Mouse (Mus musculus): ENCODE measurements around the gene Zdhhc18.

Zdhhc18 gene

DNA sequence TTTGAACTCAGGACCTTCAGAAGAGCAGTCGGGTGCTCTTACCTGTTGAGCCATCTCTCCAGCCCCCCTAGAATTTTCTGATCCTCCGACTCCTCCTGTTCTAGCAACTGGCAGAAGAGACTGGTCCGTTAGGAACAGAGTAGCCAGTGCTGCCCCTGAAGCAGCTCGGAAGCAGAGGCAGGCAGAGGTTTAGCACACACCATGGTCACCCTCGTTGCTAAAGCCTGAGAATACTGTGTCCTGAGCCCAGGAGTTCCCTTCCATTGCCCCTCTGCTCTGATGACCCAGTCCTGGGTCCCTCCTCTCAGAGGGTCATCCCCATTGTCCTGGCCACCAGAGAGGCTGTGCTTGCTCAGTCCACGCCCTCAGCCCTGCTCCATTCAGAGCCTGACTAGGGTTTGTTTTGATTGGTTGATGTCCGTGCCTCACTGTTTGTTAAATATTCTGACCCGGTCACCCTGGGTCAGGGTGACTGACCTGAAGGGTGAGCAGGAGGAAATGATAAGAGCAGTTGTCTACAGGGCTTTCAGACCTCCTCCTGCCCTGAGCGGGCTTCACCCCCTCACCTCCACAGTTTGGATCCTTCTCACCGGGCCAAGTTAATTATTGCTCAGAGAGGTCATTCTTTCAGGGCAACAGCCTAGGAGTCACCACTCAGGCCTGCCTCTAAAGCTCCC is 92.8 kb downstream of the Zdhhc18 start:
- no peak for DNase-seq (ENCODE audit: low spot score in 2 of 2)
